Mouse (Mus musculus): Measurements from ENCODE around the gene Pdlim1. TPM values are rescaled to one million over a fixed set of nuclear protein-coding genes. Genes with fewer than 3 reads are reported as not detected.

Gene Pdlim1
- polyA plus RNA-seq, 1 experiment from 2014 or later, result 192 TPM

DNA sequence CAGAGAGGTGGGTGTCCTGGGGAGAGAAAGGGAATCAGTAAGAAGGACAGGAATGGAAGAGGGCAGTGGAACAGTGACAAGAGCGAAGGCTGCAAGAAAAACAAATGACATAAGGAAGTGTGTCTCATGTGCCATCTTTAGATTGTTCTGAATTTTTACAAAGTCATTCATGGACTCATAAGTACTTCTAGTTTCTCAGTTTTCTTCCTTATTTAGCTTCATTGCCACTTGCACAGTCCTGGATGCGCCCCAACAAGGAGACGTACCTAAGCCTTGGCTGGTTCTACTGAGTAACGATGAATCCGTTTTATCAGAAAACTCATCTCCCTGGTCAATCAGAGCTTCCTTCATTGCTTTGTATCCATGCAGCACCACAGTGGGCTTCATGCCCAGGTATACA, 88.0 kb downstream of the Pdlim1 start:
- H3K9ac ChIP-seq, result no peak overlapping the region
- ATAC-seq (ENCODE audit: insufficient read depth, low FRiP score, low read depth), result no peak
- no peaks in the 10 kb centered on the region for H3K27me3 ChIP-seq (replicated peaks)
- H3K9me3 ChIP-seq, result no peaks in the 10 kb centered on the region
- H3K4me1 ChIP-seq, result no peaks in the 10 kb centered on the region
- WGBS, result 91% methylated on average over 5 of the region's 5 CpGs
- no peak overlapping the region for H3K27ac ChIP-seq
- no peak overlapping the region for H3K4me2 ChIP-seq
- no peaks in the 10 kb centered on the region for H3K36me3 ChIP-seq
- no peak overlapping the region for H3K4me3 ChIP-seq (replicated peaks)

DNA sequence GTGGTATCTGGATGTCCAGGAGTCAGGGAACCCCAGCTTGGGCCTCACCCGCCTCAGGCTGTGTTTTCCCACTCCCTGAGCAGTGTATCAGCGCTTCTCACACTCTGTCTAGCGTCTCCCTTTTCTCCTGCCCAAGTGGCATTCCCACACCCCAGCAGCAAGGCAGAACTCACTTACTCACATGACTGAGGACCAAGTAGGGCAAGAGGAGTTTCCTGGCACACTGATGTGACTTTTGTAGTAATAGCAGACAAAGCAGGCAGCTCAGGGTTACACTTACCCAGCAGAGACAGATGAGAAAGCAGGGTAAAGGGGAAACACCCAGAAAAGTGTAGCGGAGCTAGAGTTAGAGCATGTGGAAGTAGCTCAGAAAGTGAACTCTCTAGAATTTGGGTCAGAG, 93.3 kb downstream of the Pdlim1 start:
- 68% methylated on average over 4 of the region's 4 CpGs for WGBS
- H3K4me3 ChIP-seq (replicated peaks), result no peak overlapping the region
- no peaks in the 10 kb centered on the region for H3K4me1 ChIP-seq
- ATAC-seq (ENCODE audit: insufficient read depth, low FRiP score, low read depth), result no peak
- no peak overlapping the region for H3K9ac ChIP-seq
- no peaks in the 10 kb centered on the region for H3K36me3 ChIP-seq
- H3K9me3 ChIP-seq, result peaks cover 3% of the 10 kb centered on the region; the same call in 1 of the 2 replicates
- H3K27me3 ChIP-seq (replicated peaks), result no peaks in the 10 kb centered on the region
- no peak overlapping the region for H3K4me2 ChIP-seq
- no peak overlapping the region for H3K27ac ChIP-seq

Other genes starting within 250 kb of the Pdlim1 start
- gene Cyp2c54, start 198.0 kb downstream of the Pdlim1 start, polyA plus RNA-seq (2015; fragmentation: Nextera tagmentation; extraction: Ambion mirVana), result not detected in 2 replicates
- gene Cyp2c50, start 182.2 kb downstream of the Pdlim1 start, polyA plus RNA-seq (2015; fragmentation: Nextera tagmentation; extraction: Ambion mirVana), result not detected in 2 replicates
- gene Cyp2c70, start 84.5 kb downstream of the Pdlim1 start, polyA plus RNA-seq (2015; fragmentation: Nextera tagmentation; extraction: Ambion mirVana), result 2.2 and 2.9 TPM in 2 replicates
- 78.2 and 81.0 TPM in 2 replicates for gene Sorbs1, start 241.9 kb upstream of the Pdlim1 start, polyA plus RNA-seq (2015; fragmentation: Nextera tagmentation; extraction: Ambion mirVana)

All from stomach, embryonic 15.5 days (tissue).